Mouse (Mus musculus) forebrain, embryonic 16.5 days (tissue): ENCODE measurements around the gene Rhbdl2. TPM values are rescaled to one million over a fixed set of nuclear protein-coding genes. Genes with fewer than 3 reads are reported as not detected.

Experiments used
- ATAC-seq: fragments of 200-750 bp; cut with Nextera tagmentation; 2 replicates; pipeline ENCODE4 v1.8.0; 2017; ENCODE audit warnings: mild to moderate bottlenecking, moderate library complexity
- H3K27ac ChIP-seq: fragments of 300-500 bp; sonication (generic); 2 replicates; pipeline ENCODE4 v1.5.1; 2014; ENCODE audit warnings: low read length, control low read depth
- H3K27me3 ChIP-seq: fragments of 300-500 bp; sonication (generic); replicated peaks from 2 replicates; pipeline ENCODE4 v1.6.1; 2014; ENCODE audit warnings: low read length; ENCODE audit not compliant: control insufficient read depth, insufficient read depth
- H3K36me3 ChIP-seq: fragments of 300-500 bp; sonication (generic); 2 replicates; pipeline ENCODE4 v1.6.1; 2014; ENCODE audit not compliant: control insufficient read depth, insufficient read depth
- H3K4me1 ChIP-seq: fragments of 300-500 bp; sonication (generic); replicated peaks from 2 replicates; pipeline ENCODE4 v1.6.1; 2014; ENCODE audit warnings: low read length; ENCODE audit not compliant: control insufficient read depth, insufficient read depth
- H3K4me2 ChIP-seq: fragments of 300-500 bp; sonication (generic); 2 replicates; pipeline ENCODE4 v1.6.1; 2014; ENCODE audit warnings: mild to moderate bottlenecking, low read length, control low read depth
- H3K4me3 ChIP-seq: fragments of 300-500 bp; sonication (generic); replicated peaks from 2 replicates; pipeline ENCODE4 v1.5.1; 2014; ENCODE audit warnings: mild to moderate bottlenecking, low read length, control low read depth
- H3K9ac ChIP-seq: fragments of 300-500 bp; sonication (generic); replicated peaks from 2 replicates; pipeline ENCODE4 v1.6.1; 2014; ENCODE audit warnings: low read depth, low read length, control low read depth
- H3K9me3 ChIP-seq: fragments of 300-500 bp; sonication (generic); 2 replicates; pipeline ENCODE4 v1.6.1; 2016; ENCODE audit warnings: low read length; ENCODE audit not compliant: control insufficient read depth
- WGBS: fragments of 180-500 bp; shearing (Covaris S2); extraction: QIAGEN DNeasy Blood & Tissue Kit; methylation state at CpG from one replicate; pipeline ENCODE4 v1.1.7; 2014; 5-methylcytosine and 5-hydroxymethylcytosine counted together
- polyA plus RNA-seq: library from polyadenylated mRNA; unstranded; fragments of >200 nt; fragmentation: Nextera tagmentation; extraction: Ambion mirVana; gene quantifications from 2 replicates; pipeline ENCODE4 v1.2.1, GENCODE M21; 2015

The Rhbdl2 gene
- polyA plus RNA-seq, 1 experiment from 2014 or later, result 1.4 TPM

DNA sequence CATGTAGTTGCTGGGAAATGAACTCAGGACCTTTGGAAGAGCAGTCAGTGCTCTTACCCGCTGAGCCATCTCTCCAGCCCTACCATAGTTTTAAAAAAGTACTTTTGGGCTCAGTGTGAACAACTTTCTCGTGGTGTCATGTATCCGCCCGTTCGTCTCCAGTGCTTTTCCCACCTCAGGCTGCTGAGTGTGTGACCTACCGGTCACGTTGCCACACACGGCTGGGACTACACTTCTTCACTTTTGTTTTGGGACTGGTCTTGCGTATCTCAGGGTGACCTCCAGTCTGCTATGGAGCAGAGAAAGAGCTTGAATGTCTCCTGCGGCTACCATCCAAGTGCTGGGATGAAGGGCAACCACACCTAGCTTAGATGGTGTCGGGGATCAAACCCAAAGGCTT is 20.6 kb downstream of the Rhbdl2 start:
- WGBS, result 96% methylated on average over 11 of the region's 11 CpGs
- no peaks in the 10 kb centered on the region for H3K9me3 ChIP-seq
- no peak overlapping the region for H3K4me2 ChIP-seq

GRCm38 (mm10) chr4:123810475-123811295 is 23.0 kb downstream of the Rhbdl2 start:
- H3K9me3 ChIP-seq, result no peaks in the 10 kb centered on the region
- no peak overlapping the region for H3K4me3 ChIP-seq
- no peak for ATAC-seq
- H3K4me2 ChIP-seq, result no peak overlapping the region
- no peaks in the 10 kb centered on the region for H3K4me1 ChIP-seq
- H3K27me3 ChIP-seq, result no peaks in the 10 kb centered on the region
- H3K9ac ChIP-seq, result no peak overlapping the region
- H3K36me3 ChIP-seq, result no peaks in the 10 kb centered on the region
- 86% methylated on average over 12 of the region's 12 CpGs for WGBS
- H3K27ac ChIP-seq, result no peak overlapping the region

More for the DNA sequence above, 20.6 kb downstream of the Rhbdl2 start:
- H3K27me3 ChIP-seq, result no peaks in the 10 kb centered on the region
- no peaks in the 10 kb centered on the region for H3K4me1 ChIP-seq
- no peak overlapping the region for H3K4me3 ChIP-seq
- no peak for ATAC-seq
- no peak overlapping the region for H3K27ac ChIP-seq
- H3K36me3 ChIP-seq, result no peaks in the 10 kb centered on the region
- no peak overlapping the region for H3K9ac ChIP-seq

DNA sequence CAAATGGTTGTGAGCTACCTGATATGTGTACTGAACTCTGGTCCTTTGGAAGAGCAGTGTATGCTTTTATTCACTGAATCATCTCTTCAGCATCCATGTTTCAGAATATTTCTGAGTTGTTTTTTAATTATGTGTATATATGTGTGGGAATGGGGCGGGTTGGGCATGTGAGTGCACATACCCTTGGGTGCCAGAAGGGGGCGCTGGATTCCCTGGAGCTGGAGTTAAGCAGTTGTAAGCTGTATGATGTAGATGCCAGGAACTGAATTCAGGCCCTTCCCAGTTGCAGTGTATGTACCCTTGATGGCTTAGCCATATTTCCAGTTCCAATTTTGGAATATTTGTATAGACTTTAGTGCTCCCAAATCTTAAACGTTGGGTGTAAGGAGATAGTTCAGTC is 24.9 kb downstream of the Rhbdl2 start:
- no peak overlapping the region for H3K4me3 ChIP-seq
- no peak overlapping the region for H3K9ac ChIP-seq
- ATAC-seq, result no peak
- H3K36me3 ChIP-seq, result no peaks in the 10 kb centered on the region
- no peak overlapping the region for H3K27ac ChIP-seq
- H3K9me3 ChIP-seq, result no peaks in the 10 kb centered on the region
- H3K27me3 ChIP-seq, result no peaks in the 10 kb centered on the region
- WGBS, result 83% methylated on average over 3 of the region's 3 CpGs
- no peak overlapping the region for H3K4me2 ChIP-seq
- no peaks in the 10 kb centered on the region for H3K4me1 ChIP-seq

DNA sequence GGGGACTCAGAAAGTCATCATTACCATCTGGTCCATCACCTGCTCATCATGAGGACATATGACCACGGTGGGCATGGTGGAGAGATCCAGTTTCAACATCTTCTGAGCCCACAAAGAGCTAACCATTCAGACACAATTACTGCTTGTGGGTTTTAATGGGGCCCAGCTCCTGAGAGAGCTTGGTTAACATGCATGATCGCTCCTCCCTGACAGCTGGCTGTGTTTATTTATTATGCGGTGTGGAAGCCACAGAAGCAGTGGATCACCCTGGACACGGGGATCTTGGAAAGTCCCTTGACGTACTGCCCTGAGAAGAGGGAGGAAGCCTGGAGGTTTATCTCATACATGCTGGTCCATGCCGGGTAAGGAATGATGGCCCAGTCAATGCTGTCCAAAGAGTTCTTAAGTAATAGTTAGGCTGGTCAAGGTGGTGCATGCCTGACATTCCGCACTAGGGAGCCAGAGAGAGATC is 26.4 kb downstream of the Rhbdl2 start:
- 57% methylated on average over 7 of the region's 7 CpGs for WGBS
- no peaks in the 10 kb centered on the region for H3K27me3 ChIP-seq
- H3K9me3 ChIP-seq, result no peaks in the 10 kb centered on the region
- H3K4me2 ChIP-seq, result no peak overlapping the region
- H3K27ac ChIP-seq, result no peak overlapping the region
- no peak overlapping the region for H3K9ac ChIP-seq
- no peak overlapping the region for H3K4me3 ChIP-seq
- ATAC-seq, result no peak
- no peaks in the 10 kb centered on the region for H3K4me1 ChIP-seq
- no peaks in the 10 kb centered on the region for H3K36me3 ChIP-seq

DNA sequence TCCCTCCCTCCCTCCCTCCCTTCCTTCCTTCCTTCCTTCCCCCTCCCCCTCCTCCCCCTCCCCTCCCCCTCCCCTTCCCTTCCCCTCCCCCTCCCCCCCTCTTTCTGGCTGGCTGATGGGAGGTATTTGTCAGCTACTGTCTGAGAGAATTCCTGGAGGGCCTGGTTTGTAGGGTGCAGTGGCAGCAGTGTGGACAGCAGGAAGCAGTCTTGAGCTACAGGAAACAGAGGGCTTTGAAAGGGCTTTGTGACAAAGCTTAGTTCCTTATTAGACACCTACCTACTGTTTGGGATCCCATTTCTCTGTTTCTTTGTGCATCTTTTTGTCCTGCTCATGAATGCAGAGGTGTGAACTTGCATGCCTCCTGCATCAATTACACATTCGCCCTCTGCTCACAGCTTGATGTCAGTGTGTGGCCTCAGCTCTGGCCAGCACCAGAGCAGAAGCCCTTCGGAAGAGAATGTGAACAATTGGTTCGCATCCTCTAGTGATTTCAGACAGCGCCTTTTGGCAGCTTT is 31.5 kb downstream of the Rhbdl2 start:
- Histone ChIP-seq H3K4me3 (no peak overlapping the region), H3K9me3 (no peaks in the 10 kb centered on the region), H3K4me1 (no peaks in the 10 kb centered on the region), H3K36me3 (no peaks in the 10 kb centered on the region), H3K9ac (no peak overlapping the region), H3K4me2 (no peak overlapping the region), H3K27me3 (no peaks in the 10 kb centered on the region), H3K27ac (no peak overlapping the region)
- no peak for ATAC-seq
- 28% methylated on average over 4 of the region's 4 CpGs for WGBS

DNA sequence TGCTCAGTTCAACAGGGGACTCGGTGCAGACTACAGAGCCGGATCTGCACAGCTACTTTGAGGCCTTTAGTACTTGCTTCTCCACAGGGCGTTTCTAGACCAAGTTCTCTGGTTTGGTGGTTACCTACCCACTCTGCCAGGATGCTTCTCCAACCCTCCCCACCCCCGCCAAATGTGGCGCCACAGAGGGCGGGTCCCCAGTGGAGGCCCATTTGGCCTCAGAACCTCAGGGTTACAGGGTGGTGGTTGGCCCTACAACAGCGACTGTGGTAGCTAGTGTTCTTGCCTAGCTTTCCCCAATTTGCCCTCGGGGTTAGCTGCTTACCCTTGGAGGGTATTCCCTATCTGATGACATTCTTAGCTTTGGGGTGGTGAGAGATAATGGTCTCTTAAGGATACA is 54.5 kb downstream of the Rhbdl2 start:
- H3K9me3 ChIP-seq, result no peaks in the 10 kb centered on the region
- 86% methylated on average over 8 of the region's 8 CpGs for WGBS
- no peak overlapping the region for H3K27ac ChIP-seq
- H3K9ac ChIP-seq, result no peak overlapping the region
- H3K36me3 ChIP-seq, result no peaks in the 10 kb centered on the region
- H3K27me3 ChIP-seq, result no peaks in the 10 kb centered on the region
- no peak for ATAC-seq
- H3K4me3 ChIP-seq, result no peak overlapping the region
- H3K4me1 ChIP-seq, result no peaks in the 10 kb centered on the region
- no peak overlapping the region for H3K4me2 ChIP-seq

- H3K27me3 ChIP-seq, result no peaks in the 10 kb centered on the region
- H3K4me2 ChIP-seq, result no peak overlapping the region
- no peak overlapping the region for H3K9ac ChIP-seq
- no peak overlapping the region for H3K4me3 ChIP-seq
- no peaks in the 10 kb centered on the region for H3K4me1 ChIP-seq
- WGBS, result 55% methylated on average over 4 of the region's 4 CpGs
- ATAC-seq, result no peak
- no peaks in the 10 kb centered on the region for H3K36me3 ChIP-seq
- H3K27ac ChIP-seq, result no peak overlapping the region
- no peaks in the 10 kb centered on the region for H3K9me3 ChIP-seq
These were observed 69.2 kb downstream of the Rhbdl2 start for GRCm38 (mm10) chr4:123856888-123857287.

GRCm38 (mm10) chr4:123858090-123858489 is 70.4 kb downstream of the Rhbdl2 start:
- Histone ChIP-seq H3K36me3 (no peaks in the 10 kb centered on the region), H3K4me2 (no peak overlapping the region), H3K27me3 (no peaks in the 10 kb centered on the region), H3K9ac (no peak overlapping the region), H3K9me3 (no peaks in the 10 kb centered on the region), H3K4me3 (no peak overlapping the region), H3K27ac (no peak overlapping the region), H3K4me1 (no peaks in the 10 kb centered on the region)
- WGBS, result 87% methylated on average over 7 of the region's 7 CpGs
- ATAC-seq, result no peak

GRCm38 (mm10) chr4:123859379-123859778 is 71.7 kb downstream of the Rhbdl2 start, which contains the start of gene 4933427I04Rik:
TSS of gene 4933427I04Rik (plus strand) at chr4:123859679.
- Histone ChIP-seq H3K36me3 (no peaks in the 10 kb centered on the region), H3K27me3 (no peaks in the 10 kb centered on the region), H3K4me1 (no peaks in the 10 kb centered on the region), H3K4me2 (no peak within 1 kb of the TSS), H3K9ac (no peak within 1 kb of the TSS), H3K27ac (no peak within 1 kb of the TSS), H3K9me3 (no peaks in the 10 kb centered on the region), H3K4me3 (no peak within 1 kb of the TSS)
- no peak for ATAC-seq
- 77% methylated on average over 3 of the region's 3 CpGs for WGBS
